Mouse (Mus musculus) central nervous system, embryonic 18 days (tissue): Measurements from ENCODE around the gene Rraga. TPM values are rescaled to one million over a fixed set of nuclear protein-coding genes. Genes with fewer than 3 reads are reported as not detected.

ENCODE experiments used
- polyA plus RNA-seq: library from polyadenylated mRNA; depleted of rRNA; stranded (reverse); fragments of >200 nt; gene quantifications from 2 replicates; pipeline ENCODE4 v1.2.3, GENCODE M21; 2012; rRNA removed

The Rraga gene
- 145 and 153 TPM in 2 replicates for polyA plus RNA-seq

GRCm38 (mm10) chr4:86575283-86575983 is at the start of gene Rraga:
Gene Rraga (plus strand): TSS chr4:86575668.

GRCm38 (mm10) chr4:86558228-86558627 is 17.2 kb upstream of the Rraga start, which contains the start of gene Saxo1:
Gene Saxo1 (minus strand): TSS chr4:86558328.

GRCm38 (mm10) chr4:86611524-86612288 is 36.2 kb downstream of the Rraga start, which contains the start of gene Haus6:
Gene Haus6 (minus strand): TSS chr4:86612055.

Other genes starting within 250 kb of the Rraga start
- 0.04 TPM in 1 of 2 replicates, not detected in the other for gene Saxo1, start 17.3 kb upstream of the Rraga start, polyA plus RNA-seq
- 5.0 and 5.2 TPM in 2 replicates for gene Haus6, start 36.4 kb downstream of the Rraga start, polyA plus RNA-seq
- 39.4 and 42.1 TPM in 2 replicates for gene Plin2, start 94.4 kb downstream of the Rraga start, polyA plus RNA-seq
- gene Dennd4c, start 172.9 kb downstream of the Rraga start, polyA plus RNA-seq: 5.6 and 5.9 TPM in 2 replicates